Mouse (Mus musculus): Measurements from ENCODE around the gene Pimreg. TPM values are rescaled to one million over a fixed set of nuclear protein-coding genes. Genes with fewer than 3 reads are reported as not detected.
A peak's percentile ranks its signal among the peaks of the same experiment; 100 is the strongest.

Gene Pimreg
- polyA plus RNA-seq, 1 experiment from 2014 or later, result 192 TPM

- Histone ChIP-seq H3K4me1 (peaks cover 40% of the 10 kb centered on the region), H3K9me3 (replicated peaks) (no peaks in the 10 kb centered on the region), H3K36me3 (no peaks in the 10 kb centered on the region), H3K4me3 (no peak overlapping the region), H3K27me3 (ENCODE audit: low read depth, poor library complexity, severe bottlenecking) (peaks cover 36% of the 10 kb centered on the region), H3K27ac (no peak overlapping the region)
- DNase-seq (ENCODE audit: low spot score), result no peak
- 84% methylated on average over 2 of the region's 2 CpGs for WGBS
Measured at GRCm38 (mm10) chr11:72055176-72055575, 13.3 kb downstream of the Pimreg start.

GRCm38 (mm10) chr11:72057166-72057565 lies 15.3 kb downstream of the Pimreg start:
- Histone ChIP-seq H3K9me3 (replicated peaks) (no peaks in the 10 kb centered on the region), H3K27me3 (ENCODE audit: low read depth, poor library complexity, severe bottlenecking) (peaks cover 20% of the 10 kb centered on the region), H3K4me3 (no peak overlapping the region), H3K27ac (no peak overlapping the region), H3K36me3 (no peaks in the 10 kb centered on the region), H3K4me1 (peaks cover 21% of the 10 kb centered on the region)
- WGBS, result 82% methylated on average over 3 of the region's 3 CpGs
- DNase-seq (ENCODE audit: low spot score), result no peak

- Histone ChIP-seq H3K27ac (no peak overlapping the region), H3K9me3 (replicated peaks) (no peaks in the 10 kb centered on the region; the same call in 1 of the 2 replicates), H3K4me3 (no peak overlapping the region), H3K36me3 (no peaks in the 10 kb centered on the region), H3K4me1 (peaks cover 10% of the 10 kb centered on the region), H3K27me3 (ENCODE audit: low read depth, poor library complexity, severe bottlenecking) (0 out of 2 replicates have a peak, but pooled peaks cover 4% of the 10 kb centered on the region)
- DNase-seq (ENCODE audit: low spot score), result no peak
- WGBS, result 75% methylated on average over 9 of the region's 9 CpGs
Measured at GRCm38 (mm10) chr11:72060416-72060815, 18.6 kb downstream of the Pimreg start.

- WGBS, result 77% methylated on average over 13 of the region's 13 CpGs
- Histone ChIP-seq H3K27me3 (ENCODE audit: low read depth, poor library complexity, severe bottlenecking) (0 out of 2 replicates have a peak, but pooled peaks cover 4% of the 10 kb centered on the region), H3K36me3 (no peaks in the 10 kb centered on the region), H3K4me3 (no peak overlapping the region), H3K9me3 (replicated peaks) (no peaks in the 10 kb centered on the region; the same call in 1 of the 2 replicates), H3K4me1 (peaks cover 2% of the 10 kb centered on the region), H3K27ac (no peak overlapping the region)
- no peak for DNase-seq (ENCODE audit: low spot score)
Measured at GRCm38 (mm10) chr11:72061093-72061620, 19.3 kb downstream of the Pimreg start.

- WGBS, result 82% methylated on average over 6 of the region's 6 CpGs
- no peak for DNase-seq (ENCODE audit: low spot score)
- Histone ChIP-seq H3K9me3 (replicated peaks) (no peaks in the 10 kb centered on the region; the same call in 1 of the 2 replicates), H3K27me3 (ENCODE audit: low read depth, poor library complexity, severe bottlenecking) (0 out of 2 replicates have a peak, but pooled peaks cover 4% of the 10 kb centered on the region), H3K4me3 (no peak overlapping the region), H3K27ac (no peak overlapping the region), H3K4me1 (no peaks in the 10 kb centered on the region), H3K36me3 (no peaks in the 10 kb centered on the region)
Measured at GRCm38 (mm10) chr11:72064414-72064813, 22.6 kb downstream of the Pimreg start.

- no peaks in the 10 kb centered on the region for H3K36me3 ChIP-seq
- no peak for DNase-seq (ENCODE audit: low spot score)
- H3K4me3 ChIP-seq, result no peak overlapping the region
- 96% methylated on average over 8 of the region's 8 CpGs for WGBS
- 0 out of 2 replicates have a peak, but pooled peaks cover 4% of the 10 kb centered on the region for H3K27me3 ChIP-seq (ENCODE audit: low read depth, poor library complexity, severe bottlenecking)
- H3K27ac ChIP-seq, result no peak overlapping the region
- no peaks in the 10 kb centered on the region; the same call in 1 of the 2 replicates for H3K9me3 ChIP-seq (replicated peaks)
- H3K4me1 ChIP-seq, result no peaks in the 10 kb centered on the region
Measured at GRCm38 (mm10) chr11:72065103-72065502, 23.3 kb downstream of the Pimreg start.

- 37% methylated on average over 6 of the region's 6 CpGs for WGBS
- H3K27ac ChIP-seq, result no peak overlapping the region
- no peaks in the 10 kb centered on the region; the same call in 1 of the 2 replicates for H3K9me3 ChIP-seq (replicated peaks)
- no peaks in the 10 kb centered on the region for H3K4me1 ChIP-seq
- no peaks in the 10 kb centered on the region for H3K36me3 ChIP-seq
- H3K4me3 ChIP-seq, result no peak overlapping the region
- 0 out of 2 replicates have a peak, but pooled peaks cover 1% of the 10 kb centered on the region for H3K27me3 ChIP-seq (ENCODE audit: low read depth, poor library complexity, severe bottlenecking)
- DNase-seq (ENCODE audit: low spot score), result peak; percentile 51
Measured at GRCm38 (mm10) chr11:72066330-72066729, 24.5 kb downstream of the Pimreg start.

GRCm38 (mm10) chr11:72067326-72067725 lies 25.5 kb downstream of the Pimreg start:
- Histone ChIP-seq H3K4me1 (peaks cover 6% of the 10 kb centered on the region), H3K27ac (no peak overlapping the region), H3K9me3 (replicated peaks) (no peaks in the 10 kb centered on the region; the same call in 1 of the 2 replicates), H3K4me3 (no peak overlapping the region), H3K27me3 (ENCODE audit: low read depth, poor library complexity, severe bottlenecking) (no peaks in the 10 kb centered on the region), H3K36me3 (no peaks in the 10 kb centered on the region)
- DNase-seq (ENCODE audit: low spot score), result no peak
- 68% methylated on average over 5 of the region's 5 CpGs for WGBS

- no peaks in the 10 kb centered on the region; the same call in 1 of the 2 replicates for H3K9me3 ChIP-seq (replicated peaks)
- H3K27me3 ChIP-seq (ENCODE audit: low read depth, poor library complexity, severe bottlenecking), result no peaks in the 10 kb centered on the region
- no peak overlapping the region for H3K4me3 ChIP-seq
- H3K36me3 ChIP-seq, result no peaks in the 10 kb centered on the region
- DNase-seq (ENCODE audit: low spot score), result no peak
- no peak overlapping the region for H3K27ac ChIP-seq
- peaks cover 11% of the 10 kb centered on the region for H3K4me1 ChIP-seq
- 77% methylated on average over 7 of the region's 7 CpGs for WGBS
Measured at GRCm38 (mm10) chr11:72068026-72068425, 26.2 kb downstream of the Pimreg start.

- Histone ChIP-seq H3K9me3 (replicated peaks) (no peaks in the 10 kb centered on the region), H3K36me3 (no peaks in the 10 kb centered on the region), H3K4me1 (peaks cover 11% of the 10 kb centered on the region), H3K4me3 (no peak overlapping the region), H3K27me3 (ENCODE audit: low read depth, poor library complexity, severe bottlenecking) (no peaks in the 10 kb centered on the region), H3K27ac (no peak overlapping the region)
- no peak for DNase-seq (ENCODE audit: low spot score)
- WGBS, result 85% methylated on average over 9 of the region's 9 CpGs
Measured at GRCm38 (mm10) chr11:72070733-72071132, 28.9 kb downstream of the Pimreg start.

- Histone ChIP-seq H3K36me3 (no peaks in the 10 kb centered on the region), H3K9me3 (replicated peaks) (no peaks in the 10 kb centered on the region), H3K4me3 (no peak overlapping the region), H3K4me1 (peaks cover 11% of the 10 kb centered on the region), H3K27me3 (ENCODE audit: low read depth, poor library complexity, severe bottlenecking) (no peaks in the 10 kb centered on the region), H3K27ac (0 out of 2 replicates have a peak overlapping the region, but pooled peaks have one; percentile 12)
- WGBS, result 15% methylated on average over 6 of the region's 6 CpGs
- no peak for DNase-seq (ENCODE audit: low spot score)
Measured at GRCm38 (mm10) chr11:72072331-72072905, 30.6 kb downstream of the Pimreg start.

GRCm38 (mm10) chr11:72074230-72074629 lies 32.4 kb downstream of the Pimreg start:
- no peak for DNase-seq (ENCODE audit: low spot score)
- peaks cover 11% of the 10 kb centered on the region for H3K4me1 ChIP-seq
- no peaks in the 10 kb centered on the region for H3K36me3 ChIP-seq
- H3K9me3 ChIP-seq (replicated peaks), result no peaks in the 10 kb centered on the region
- no peak overlapping the region for H3K4me3 ChIP-seq
- WGBS, result 81% methylated on average over 13 of the region's 13 CpGs
- no peaks in the 10 kb centered on the region for H3K27me3 ChIP-seq (ENCODE audit: low read depth, poor library complexity, severe bottlenecking)
- no peak overlapping the region for H3K27ac ChIP-seq

GRCm38 (mm10) chr11:72078056-72078455 lies 36.2 kb downstream of the Pimreg start:
- DNase-seq (ENCODE audit: low spot score), result no peak
- 56% methylated on average over 3 of the region's 3 CpGs for WGBS
- Histone ChIP-seq H3K27me3 (ENCODE audit: low read depth, poor library complexity, severe bottlenecking) (no peaks in the 10 kb centered on the region), H3K27ac (no peak overlapping the region), H3K4me1 (no peaks in the 10 kb centered on the region), H3K9me3 (replicated peaks) (no peaks in the 10 kb centered on the region), H3K36me3 (no peaks in the 10 kb centered on the region), H3K4me3 (no peak overlapping the region)
